ENCODE assay signal across 8 mouse cellular contexts in the genomic region with DNA sequence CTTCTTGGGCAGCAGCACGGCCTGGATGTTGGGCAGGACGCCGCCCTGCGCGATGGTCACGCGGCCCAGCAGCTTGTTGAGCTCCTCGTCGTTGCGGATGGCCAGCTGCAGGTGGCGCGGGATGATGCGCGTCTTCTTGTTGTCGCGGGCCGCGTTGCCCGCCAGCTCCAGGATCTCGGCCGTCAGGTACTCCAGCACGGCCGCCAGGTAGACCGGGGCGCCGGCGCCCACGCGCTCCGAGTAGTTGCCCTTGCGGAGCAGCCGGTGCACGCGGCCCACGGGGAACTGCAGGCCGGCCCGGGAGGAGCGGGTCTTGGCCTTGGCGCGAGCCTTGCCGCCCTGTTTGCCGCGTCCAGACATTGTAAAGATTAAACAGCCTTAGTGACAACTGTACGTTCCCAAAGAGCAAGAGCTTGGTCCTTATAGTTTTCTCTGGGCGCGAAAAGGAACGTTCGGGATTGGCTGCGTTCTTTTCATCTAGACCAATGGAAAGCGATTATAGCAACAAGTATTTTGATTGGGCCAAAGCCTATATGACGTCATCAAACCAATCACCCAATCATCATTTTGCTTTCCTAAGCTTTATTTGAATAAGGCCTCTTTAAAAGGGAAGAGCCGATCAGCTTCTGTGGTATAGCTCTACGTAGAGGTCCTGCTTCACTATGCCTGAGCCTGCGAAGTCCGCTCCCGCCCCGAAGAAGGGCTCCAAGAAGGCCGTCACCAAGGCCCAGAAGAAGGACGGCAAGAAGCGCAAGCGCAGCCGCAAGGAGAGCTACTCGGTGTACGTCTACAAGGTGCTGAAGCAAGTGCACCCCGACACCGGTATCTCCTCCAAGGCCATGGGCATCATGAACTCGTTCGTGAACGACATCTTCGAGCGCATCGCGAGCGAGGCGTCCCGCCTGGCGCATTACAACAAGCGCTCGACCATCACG. TPM values are rescaled to one million over a fixed set of nuclear protein-coding genes. Genes with fewer than 3 reads are reported as not detected.
DNase-seq lines count a peak whose midpoint lies in the region; ATAC-seq lines count a peak whose summit lies in the region.
"Not testable (repeated sequence)": the region's sequence is repeated elsewhere in the genome, so short reads cannot be mapped to it uniquely, and the experiment has no call there.

A gene (minus strand): TSS at position 377 of the 935 bp plus-strand sequence.
A gene (plus strand): TSS at position 647 of the 935 bp plus-strand sequence.

- not testable (repeated sequence) for H3K27me3 ChIP-seq in hindbrain, embryonic 12.5 days

- peak within 1 kb of the TSS; percentile 86 for H3K27ac ChIP-seq in hindbrain, embryonic 12.5 days

- ATAC-seq in hindbrain, embryonic 12.5 days (ENCODE audit: low FRiP score), result peak; percentile 95

- H3K4me1 ChIP-seq in hindbrain, embryonic 12.5 days, result peaks cover 20% of the 10 kb centered on the region

- peak within 1 kb of the TSS; percentile 35 for H3K4me3 ChIP-seq in hindbrain, embryonic 12.5 days

- peak within 1 kb of the TSS; percentile 65 for H3K9ac ChIP-seq in hindbrain, embryonic 12.5 days

- H3K36me3 ChIP-seq in hindbrain, embryonic 12.5 days, result not testable (repeated sequence)

- peak within 1 kb of the TSS; percentile 64 for H3K4me2 ChIP-seq in hindbrain, embryonic 12.5 days (replicated peaks)

- WGBS in hindbrain, embryonic 12.5 days, result 0% methylated on average over 44 of the region's 80 CpGs

- peak; percentile 100 for DNase-seq in R1 (ENCODE audit: low read depth, low spot score)
- peak; percentile 83 to 86 for DNase-seq in cerebellum, postnatal 25 days
- DNase-seq in frontal cortex, postnatal 14 days (ENCODE audit: low spot score in 2 of 2), result peak; percentile 86 to 87
- DNase-seq in layer of hippocampus, postnatal 14 days (ENCODE audit: low spot score in 2 of 2), result peak; percentile 83 to 98
- DNase-seq in lung, postnatal 10 days, result peak; percentile 94
- peak; percentile 81 for DNase-seq in ovary, postnatal 14 days (ENCODE audit: low spot score)
- DNase-seq in thymus, postnatal 10 days (ENCODE audit: low spot score in 2 of 2), result peak; percentile 87 to 88

- not testable (repeated sequence) for H3K9me3 ChIP-seq in hindbrain, embryonic 12.5 days (replicated peaks)

RNA-seq across cellular contexts. Expression of the first gene that starts in this region (rescaled TPM):
- 52.7 and 56.3 TPM in 2 replicates for polyA plus RNA-seq in hindbrain, embryonic 12.5 days (2016; fragmentation: Nextera tagmentation; extraction: Ambion mirVana)
- 10 to 100 TPM; 26.7 to 27.2 TPM for total RNA-seq in layer of hippocampus, postnatal 14 days (2021)

RNA-seq across cellular contexts. Expression of the second gene that starts in this region (rescaled TPM):
- 7.2 and 11.9 TPM in 2 replicates for polyA plus RNA-seq in hindbrain, embryonic 12.5 days (2016; fragmentation: Nextera tagmentation; extraction: Ambion mirVana)
- 10 to 100 TPM; 17.3 to 22.7 TPM for total RNA-seq in layer of hippocampus, postnatal 14 days (2021)

Comparison
In these comparisons a context has a peak if more than half of its experiments do, and no peak if none do; other contexts are left out.
1. Peak in every context shown above with its lines: DNase-seq, ATAC-seq, H3K4me3 ChIP-seq and H3K27ac ChIP-seq.